Mouse (Mus musculus): ENCODE measurements around the gene Xpnpep1.

DNA sequence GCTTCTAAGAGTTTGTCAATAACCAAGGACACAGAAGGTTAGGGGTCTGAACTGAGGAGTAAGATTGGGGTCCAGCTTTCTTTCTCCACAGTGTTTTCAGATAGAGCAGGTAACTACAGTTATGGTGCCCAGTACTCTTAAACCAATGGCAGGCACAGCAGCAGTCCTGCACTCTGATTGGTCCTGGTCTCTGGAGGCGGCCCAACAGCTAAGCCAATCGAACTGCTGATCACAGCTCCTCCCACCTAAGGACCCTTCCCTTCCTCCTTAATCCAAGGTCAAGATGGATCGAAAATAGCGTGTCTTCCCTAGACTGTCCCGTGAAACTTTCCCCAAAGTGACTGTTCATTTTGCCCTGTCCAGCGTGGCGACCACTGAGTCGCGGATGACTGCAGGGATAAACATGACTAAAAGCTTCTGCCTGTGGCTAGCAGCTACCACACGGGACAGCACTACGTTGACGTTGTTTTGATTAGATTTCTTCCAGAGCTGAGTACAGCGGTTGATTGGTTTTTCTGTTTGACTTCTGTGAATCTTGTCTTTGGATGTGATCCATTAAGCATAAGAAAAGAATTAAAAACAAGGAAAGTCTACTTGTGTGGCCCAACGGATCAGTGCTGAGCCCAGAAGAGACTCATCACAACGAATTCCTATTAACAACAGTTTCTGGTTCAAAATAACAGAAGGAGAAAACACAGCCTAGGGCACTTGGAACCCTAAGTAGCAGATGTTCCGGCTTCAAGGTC lies 18.1 kb upstream of the Xpnpep1 start:
- TF ChIP-seq CTCF (IDR thresholded peaks at IDR 0.05; ENCODE audit: insufficient read depth, low read length) (no peak), POLR2A (IDR thresholded peaks at IDR 0.05; ENCODE audit: borderline replicate concordance, extremely low read depth, low read depth, low read length) (no peak)
